Mouse (Mus musculus) heart, postnatal 25 days (tissue): ENCODE measurements at regions not wholly inside any gene's neighbourhood (a gene's known extent, or its start where the extent isn't known, plus 50 kb on each side); places are given as distances from the start of the nearest gene placed in this dataset.

ENCODE experiments used
- DNase-seq: peaks from one replicate; pipeline ENCODE4 v3.0.0; 2022; ENCODE audit warnings: low spot score
- intact Hi-C: fragments of 180-260 bp; cut with DNase I; formaldehyde crosslinking; loops from one replicate; pipeline ENCODE4 v1.15.1; 2025

DNA sequence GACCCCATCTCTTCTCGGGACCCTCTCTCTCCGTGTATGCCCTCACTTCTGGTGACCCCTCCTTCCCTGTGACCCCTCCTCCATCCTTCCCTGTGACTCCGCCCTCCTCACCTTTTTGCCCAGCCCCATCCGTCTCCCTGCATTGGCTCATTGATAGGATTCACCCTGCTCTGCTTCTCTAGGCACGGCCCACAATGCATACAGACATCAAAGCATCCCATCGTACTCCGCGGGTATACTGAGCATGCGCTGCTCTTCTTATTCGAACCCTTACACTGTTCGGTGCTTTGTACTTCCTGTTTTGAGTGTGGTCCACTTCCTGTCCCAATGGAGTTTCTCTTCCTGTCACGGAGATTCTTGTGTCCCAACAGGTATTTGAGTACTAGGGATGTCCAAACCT is 504.8 kb downstream of the Tbc1d22a start:
- intact Hi-C loops: no loop called here
- DNase-seq: no peak

DNA sequence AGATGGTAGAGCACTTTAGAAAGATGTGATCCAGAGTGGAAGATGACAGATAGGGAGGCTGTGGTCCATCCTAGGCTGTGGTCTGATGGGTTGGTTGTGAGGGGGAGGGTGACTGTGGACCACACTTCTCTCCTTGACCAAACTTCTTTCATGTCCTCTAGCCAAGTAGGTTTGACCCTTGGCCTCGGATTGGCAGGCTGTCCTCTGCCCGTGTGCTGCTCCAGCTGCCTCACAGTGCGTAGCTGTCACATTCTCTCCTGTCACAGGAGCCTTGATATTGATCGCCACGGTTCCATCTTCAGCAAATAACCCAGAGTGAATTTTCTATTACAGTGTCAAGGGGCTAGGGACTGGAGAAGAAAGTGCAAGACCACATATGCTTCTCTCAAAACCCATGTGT is 506.9 kb downstream of the Tbc1d22a start:
- DNase-seq: no peak
- intact Hi-C loops: no loop called here

DNA sequence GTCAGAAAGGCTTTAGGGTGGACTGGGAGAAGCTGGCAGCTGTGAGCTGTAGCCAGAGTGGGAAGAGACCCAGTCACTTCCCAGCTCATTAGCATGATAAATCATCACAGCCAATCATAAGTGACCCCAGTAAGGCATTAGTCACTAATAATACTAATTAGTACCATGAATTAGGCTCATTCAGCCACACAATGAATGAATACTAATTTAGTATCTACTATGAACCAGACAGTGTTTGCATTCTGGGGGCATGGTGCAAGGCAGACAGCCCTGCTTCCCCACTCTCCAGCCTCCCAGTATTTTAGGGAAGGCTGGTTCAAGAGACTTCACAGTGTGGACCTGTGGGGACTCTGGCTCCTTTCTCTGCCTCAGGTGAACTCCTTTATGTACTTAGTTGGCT is 523.7 kb downstream of the Tbc1d22a start:
- no peak for DNase-seq
- intact Hi-C loops: no loop called here

DNA sequence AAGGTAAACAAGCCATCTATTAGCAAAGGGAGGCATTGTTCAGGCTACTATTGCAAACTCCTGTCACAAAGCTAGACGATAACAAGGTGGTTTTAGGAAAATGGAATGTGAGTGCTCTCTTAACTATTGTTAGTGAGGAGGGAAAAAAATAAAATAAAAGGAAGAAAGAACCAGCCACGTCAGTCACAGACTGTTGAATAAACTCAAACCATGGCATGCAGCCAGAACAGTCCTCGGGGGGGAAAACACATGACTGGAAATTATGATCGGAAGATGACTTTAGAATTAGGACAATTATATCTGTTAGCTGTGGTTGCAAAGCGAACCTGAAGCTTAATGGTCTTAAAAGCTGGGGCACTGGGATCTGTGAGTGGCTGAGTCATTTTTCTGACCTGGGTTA is 524.1 kb downstream of the Tbc1d22a start:
- intact Hi-C loops: no loop called here
- DNase-seq: no peak

DNA sequence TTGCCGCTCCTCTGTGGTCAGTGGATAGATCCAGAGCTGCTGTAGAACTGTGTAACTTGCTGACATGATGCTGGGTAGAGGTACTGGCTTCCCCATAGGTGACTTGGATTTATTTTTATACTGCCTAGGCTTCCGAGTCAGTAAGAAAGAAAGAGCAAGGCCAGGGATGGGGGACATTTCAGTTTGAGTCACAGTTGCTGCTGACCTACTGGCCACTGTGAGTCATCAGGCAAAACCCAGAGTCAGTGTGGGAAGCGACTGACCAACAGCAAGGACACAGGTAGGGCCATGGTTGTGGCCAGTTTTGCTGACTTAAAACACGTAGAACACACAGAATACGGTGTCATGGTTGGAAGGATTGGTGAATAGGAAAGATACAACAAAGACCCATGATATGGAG is 524.5 kb downstream of the Tbc1d22a start:
- DNase-seq: no peak
- intact Hi-C loops: no loop called here

DNA sequence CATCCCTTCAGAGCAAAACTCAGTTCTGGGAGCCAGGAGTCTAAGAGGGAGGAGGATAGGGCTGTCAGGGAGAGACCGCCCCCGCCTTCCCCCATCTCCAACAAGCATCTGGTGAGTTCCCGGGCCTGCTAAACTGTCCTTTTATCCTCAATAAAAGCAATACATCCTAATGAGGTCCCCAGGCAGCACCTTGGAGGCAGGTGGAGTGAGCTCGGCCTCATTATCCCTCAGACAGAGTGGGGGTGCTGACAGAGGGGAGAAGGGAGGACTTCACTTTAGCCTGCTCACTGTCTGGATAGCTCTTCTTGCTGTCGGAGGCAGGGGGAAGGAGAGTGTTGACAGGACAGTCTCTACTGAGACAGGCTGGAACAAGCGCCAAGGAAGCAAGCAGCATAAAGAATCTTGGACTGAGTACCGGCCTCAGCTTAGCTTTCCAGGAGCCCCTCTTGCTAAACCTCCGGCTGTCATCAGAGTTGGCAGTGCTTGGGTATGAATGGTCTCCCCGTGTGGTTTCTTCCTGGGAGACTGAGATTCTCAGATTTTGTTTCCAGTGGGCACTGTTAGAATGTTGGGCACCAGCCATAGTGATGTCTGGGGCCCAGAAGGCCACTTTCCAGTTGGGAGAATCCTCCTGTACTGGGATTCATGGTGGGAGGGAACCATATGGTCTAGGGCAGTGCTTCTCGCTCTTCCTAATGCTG is 537.3 kb downstream of the Tbc1d22a start:
- DNase-seq: no peak
- intact Hi-C loops: no loop called here

DNA sequence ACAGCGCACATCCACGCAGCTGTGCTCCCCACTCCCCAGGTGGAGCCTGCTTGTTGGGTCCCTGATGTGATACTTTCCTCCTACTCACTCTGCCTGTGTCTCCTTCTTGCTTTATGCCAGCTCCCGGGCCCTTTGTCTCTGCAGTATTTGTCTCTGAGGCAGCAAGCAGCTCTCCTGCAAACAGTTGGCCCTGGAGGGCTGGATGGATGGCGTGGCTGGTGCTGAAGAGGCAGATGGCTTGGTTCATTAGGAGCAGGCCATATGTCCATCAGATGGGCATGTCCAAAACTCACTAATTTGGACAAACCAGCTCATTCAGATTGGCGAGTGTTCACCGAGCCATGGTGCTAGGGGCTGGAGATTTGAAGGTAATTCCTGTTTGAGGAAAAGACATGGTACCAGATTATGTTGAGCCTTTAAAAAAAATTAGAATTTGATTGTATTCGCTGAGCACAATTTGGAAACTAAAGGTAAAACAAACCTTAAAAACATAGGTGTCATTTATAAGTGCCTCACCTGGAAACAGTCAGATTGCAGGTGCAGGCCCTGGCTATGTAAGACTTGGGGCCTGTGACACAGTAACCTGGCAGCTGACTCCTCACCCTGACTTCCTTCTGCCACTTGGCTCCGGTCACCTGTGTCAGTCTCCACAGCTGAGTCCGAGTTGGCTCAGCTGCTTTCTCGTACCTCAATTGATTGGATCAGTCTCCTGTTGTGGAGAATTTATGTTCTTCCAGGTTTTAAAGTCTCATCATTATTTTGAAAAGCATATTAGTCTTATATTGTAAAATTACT is 549.5 kb downstream of the Tbc1d22a start:
- DNase-seq: no peak
- intact Hi-C loops: no loop called here

DNA sequence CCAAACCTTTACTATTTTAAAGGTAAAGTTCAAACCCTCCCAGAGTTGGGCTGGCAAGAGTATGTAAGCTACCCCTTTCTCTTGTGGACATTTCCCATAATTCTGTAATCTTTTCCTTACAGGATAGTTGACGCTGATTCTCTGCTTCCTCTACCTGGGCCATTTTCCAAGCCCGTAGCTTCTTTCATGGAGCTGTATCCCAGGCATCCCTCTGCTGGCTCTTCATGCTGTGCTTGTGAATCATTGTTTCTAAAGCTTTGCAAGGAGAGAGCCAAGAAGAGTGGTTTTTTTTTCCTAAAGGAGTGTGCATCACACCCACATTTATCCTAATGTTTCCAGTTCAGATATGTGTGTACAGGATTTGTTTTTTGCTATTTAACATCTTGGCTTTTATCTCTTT is 553.4 kb downstream of the Tbc1d22a start:
- intact Hi-C loops: no loop called here

DNA sequence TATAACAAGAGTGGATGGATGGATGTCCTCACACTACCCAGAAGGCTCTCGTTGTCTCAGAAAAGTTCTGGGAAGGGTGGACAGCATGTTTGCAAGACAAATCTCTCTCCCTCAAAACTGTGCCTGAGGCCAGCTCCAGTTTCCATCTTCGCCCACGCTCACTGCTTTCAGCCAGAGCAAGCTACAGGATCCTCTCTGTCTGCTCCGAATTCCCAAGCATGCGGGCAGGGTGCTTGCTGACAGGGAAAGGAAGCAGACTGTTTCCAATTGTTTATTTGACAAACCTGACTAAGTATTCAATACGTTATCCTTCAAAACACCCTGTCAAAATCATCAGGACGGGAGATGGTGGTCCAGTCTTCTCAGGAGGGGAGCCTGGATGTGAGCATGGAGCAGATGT is 558.8 kb downstream of the Tbc1d22a start:
- intact Hi-C loops: no loop called here
- no peak for DNase-seq

More for the DNA sequence above, 553.4 kb downstream of the Tbc1d22a start:
- no peak for DNase-seq

DNA sequence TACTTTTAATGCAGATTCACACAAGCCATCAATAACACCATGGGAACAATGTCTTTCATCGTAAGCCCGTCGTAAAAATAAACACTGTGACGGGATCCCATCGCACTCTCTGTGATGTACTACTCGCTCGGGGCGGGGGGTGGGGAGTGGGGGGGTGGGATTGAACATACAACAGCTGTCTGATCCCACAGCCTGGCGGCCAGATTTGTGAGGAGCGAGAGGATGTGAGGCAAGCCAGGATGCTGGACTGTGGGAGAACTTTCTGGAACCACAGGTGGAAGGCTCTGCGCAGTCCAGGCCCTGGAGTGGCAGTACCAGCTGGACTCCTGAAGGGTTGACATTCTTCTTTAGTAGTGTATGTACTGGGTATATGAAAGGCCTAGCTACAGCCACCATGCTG is 563.7 kb downstream of the Tbc1d22a start:
- intact Hi-C loops: no loop called here

DNA sequence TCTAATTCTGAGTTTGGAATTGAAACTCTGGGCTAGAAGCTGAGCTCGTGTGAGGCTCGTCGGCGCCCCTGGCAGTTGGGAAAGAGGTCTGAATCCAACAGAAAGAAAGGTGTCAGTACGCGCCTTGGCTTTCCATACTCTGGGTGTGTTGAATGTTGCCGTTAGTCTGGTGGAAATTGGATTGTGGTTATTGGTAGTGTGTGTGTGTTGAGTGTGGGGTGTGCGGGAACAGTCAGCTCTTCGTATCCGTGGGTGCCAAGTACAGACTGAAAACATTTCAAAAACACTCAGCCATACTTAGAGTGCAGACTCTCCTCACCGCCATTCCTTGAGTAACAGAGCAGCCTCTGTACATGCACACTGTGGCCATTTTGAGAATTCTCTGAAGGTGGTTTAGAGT is 566.9 kb downstream of the Tbc1d22a start:
- no peak for DNase-seq
- intact Hi-C loops: no loop called here

More for the DNA sequence above, 563.7 kb downstream of the Tbc1d22a start:
- DNase-seq: no peak

DNA sequence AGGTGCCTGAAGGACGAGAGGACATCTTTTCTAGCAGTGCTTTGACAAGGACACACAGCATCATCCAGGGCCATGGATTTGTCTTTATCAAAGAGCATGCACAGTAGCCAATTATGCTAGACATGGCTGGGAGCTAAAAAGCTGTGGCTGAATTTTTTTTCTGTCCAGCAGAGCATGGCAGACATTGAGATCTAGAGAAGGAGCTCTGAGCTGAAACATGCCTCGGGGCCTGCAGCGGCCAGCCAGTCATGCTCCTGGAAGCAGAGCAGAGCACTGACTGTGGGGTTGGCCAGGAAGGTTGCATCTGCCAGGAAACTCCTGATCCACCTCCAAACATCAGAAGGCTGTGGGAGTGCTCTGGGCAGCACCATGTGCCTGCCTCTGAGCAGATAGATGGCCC is 580.5 kb downstream of the Tbc1d22a start:
- intact Hi-C loops: no loop called here

DNA sequence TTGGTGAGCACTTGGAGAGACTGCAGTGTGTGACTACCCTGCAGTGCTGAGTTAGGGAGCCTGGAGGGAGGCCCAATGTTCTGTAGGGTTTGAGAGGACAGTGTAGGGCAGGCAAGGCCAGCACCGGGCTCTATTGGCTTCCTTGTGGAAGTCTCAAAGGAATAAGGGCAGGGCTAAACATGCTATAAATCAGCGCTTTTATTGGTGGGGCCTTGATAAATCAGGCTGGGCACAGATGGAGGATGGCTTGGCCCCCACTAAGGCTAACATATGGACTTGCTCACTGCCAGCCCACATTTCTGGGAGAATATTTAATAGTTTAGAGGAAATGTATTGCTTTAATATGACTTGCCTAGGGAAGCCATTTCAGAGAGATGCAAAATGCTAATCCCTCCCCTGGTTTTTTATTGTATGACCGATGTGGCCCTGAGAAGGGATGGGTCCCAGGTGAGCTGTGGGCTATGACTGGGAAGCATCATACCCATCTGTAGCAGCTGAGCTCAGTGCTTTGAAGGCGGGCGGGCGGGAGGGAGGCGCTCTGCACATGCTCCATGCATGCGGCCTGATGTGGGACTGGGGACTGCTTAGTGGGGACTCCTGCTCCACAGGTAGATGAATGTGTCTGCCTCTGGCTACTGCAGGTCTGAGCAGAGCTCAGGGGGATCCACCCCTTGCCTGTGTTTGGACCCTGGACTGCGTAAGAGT is 584.4 kb downstream of the Tbc1d22a start:
- intact Hi-C loops: no loop called here
- no peak for DNase-seq

More for the DNA sequence above, 580.5 kb downstream of the Tbc1d22a start:
- DNase-seq: no peak

DNA sequence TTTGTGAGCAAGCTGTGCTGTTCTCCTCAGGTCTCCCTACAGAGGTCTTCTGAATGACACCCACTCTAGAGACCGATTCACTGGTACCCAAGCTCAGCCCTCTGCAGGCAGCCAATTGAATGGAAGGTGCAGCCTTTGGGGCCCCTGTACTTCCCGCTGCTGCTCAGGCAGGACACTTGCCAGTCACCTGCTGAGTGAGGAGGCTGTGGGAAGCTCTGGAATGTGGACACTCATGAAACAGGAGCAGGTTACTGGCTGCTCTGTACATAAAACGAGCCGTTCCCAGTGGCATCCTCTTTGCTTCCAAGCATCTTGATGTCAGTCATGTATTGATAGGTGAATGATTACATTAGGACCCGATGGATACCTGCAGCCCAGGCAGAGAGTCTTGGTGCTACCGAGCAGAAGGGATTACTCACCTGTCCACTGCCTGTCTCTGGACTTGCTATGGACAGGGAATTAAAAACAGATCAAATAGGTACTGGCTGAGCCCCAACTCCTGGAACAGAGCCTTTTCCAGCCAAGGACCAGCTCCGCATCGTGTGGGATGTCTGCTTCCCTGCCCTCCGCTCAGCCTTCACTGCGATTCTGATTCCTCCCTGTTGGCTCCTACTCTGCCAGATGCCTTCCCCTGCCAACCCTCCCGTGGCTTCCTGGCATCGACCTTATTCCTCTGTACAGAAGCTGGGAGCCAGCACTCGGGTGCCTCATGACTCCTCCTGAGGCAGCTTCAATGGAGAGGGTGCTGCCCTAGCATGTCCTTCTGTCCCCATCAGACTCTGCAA is 593.2 kb downstream of the Tbc1d22a start:
- intact Hi-C loops: no loop called here
- DNase-seq: no peak

DNA sequence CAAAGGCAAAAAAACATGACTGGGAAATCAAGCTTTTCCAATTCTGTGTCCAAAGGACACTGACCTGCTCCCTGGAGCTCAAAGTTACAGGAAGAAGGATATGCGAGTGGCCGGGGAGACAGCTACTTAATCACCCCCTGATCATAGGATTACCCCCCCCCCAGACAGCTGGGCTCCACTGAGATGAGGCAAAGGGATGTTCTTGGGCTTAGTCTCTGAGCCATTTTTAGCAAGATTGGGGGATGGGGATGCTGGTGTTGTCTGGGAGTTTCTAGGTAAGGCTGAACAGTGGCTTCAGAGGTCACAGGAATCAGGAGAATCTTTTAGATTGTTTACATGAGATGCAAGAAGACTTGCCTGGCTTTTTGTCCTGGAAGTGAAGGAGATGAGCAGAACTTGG is 597.6 kb downstream of the Tbc1d22a start:
- intact Hi-C loops: no loop called here
- no peak for DNase-seq

DNA sequence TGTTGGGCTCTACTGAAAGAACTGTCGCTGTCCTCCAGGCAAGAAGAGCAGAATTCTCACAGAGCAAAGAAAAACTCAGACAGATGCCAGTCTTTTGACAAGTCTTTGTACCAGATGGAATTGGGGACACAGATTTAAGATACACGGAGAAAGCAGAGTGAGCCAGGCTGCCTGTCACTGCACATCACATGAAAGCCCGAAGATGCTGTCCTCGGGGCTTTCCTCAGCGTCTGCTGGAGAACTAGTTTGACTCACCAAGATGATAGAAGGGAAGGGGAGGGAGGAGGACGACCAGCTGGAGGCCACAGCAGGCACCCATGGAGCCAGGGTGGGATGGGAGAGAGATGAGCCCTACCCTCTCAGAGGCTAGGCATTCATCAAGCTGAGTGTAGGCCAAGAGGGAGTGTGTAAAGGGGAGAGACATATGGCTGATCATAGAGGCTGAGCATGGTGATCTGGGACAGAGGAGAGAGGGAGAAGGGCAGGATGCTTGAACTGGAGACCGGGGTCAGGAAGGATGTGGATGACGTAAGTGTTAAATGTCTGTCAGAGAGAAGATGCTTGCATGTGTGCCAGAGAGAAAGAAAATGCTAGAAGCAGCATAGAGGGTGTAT is 600.7 kb downstream of the Tbc1d22a start:
- DNase-seq: no peak
- intact Hi-C loops: no loop called here

DNA sequence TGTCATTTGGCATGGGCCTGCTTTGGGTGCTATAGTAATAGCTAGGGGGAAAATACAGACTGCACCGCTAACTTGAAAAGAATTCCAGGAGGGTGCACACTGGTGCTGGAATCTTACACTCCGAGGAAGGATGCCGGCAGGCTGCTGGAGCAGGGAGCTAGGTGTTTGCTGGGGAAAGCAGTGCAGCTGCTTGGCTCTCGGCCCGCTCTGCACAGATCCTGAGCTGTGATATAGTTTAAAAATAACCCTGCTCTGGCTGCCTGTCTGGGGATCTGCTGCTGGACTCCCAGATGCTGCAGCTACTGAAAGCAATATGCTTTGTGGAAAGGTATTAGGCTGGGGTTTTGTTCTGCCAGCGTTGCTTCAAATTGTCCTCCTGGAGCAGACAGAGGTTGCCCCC is 621.7 kb downstream of the Tbc1d22a start:
- intact Hi-C loops: no loop called here
- DNase-seq: no peak

DNA sequence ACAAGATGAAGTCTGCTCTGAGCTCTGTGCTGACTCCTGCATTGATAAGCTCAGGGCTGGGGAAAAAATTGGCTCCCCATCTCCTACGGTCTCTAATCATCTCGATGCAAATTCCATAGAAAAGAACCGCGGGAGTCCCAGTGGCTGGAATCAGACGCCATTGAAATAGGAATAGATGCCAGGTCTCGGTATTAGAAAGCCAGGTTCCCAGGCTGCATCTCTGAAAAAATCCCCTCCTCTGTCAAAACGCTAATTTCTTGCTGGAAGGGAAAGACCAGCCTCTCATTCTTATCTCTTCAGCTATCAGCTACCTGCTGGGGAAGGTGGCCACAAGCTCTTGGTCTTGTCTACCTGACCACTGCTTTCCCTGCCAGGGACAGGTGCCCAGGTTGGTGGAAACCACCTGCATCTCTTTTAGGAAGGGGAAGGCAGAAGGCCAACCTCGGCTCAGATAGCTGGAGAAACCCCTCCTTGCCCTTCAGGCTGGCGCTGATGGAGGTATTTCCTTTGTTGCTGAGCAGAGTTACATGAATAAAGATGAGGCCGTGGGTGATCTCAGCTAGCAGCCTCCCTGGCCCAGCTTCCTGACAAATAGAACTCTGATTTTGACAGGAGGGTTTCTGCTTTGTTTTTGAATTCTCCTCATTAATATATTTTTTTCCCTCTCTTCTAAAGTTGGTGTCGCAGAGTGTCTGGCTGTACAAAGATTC is 638.1 kb downstream of the Tbc1d22a start:
- no peak for DNase-seq
- intact Hi-C loops: no loop called here

DNA sequence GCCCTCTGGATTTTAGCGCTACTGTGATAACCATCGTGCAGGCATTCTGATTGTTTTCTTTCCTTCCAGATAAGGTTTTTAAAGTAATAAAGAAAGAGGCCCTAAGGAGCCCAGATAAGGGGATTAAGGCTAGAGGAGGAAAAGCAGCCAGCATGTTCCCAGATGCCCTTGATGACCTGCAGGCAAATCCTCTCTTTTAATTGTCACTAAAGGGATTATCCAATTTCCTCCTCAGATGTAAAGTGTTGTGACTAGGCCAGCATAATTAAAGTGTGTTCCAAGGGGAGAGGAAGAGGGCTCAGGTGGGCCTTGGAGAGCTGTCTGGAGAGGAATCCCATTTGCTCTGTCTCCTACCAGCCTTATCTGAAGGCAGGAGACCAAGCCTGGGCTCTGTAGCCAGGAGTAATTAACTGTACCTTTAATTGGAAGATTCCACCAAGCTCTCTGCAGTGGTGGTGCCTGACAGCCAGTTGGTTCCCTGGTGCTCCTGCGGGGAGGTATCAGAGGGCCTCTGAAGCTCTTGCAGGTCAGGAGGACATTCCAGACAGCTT is 644.2 kb downstream of the Tbc1d22a start:
- no peak for DNase-seq
- intact Hi-C loops: no loop called here
